ENCODE assay signal across 9 mouse cellular contexts in genomic region chr4:133013266-133013891, GRCm38 (mm10). TPM values are rescaled to one million over a fixed set of nuclear protein-coding genes. Genes with fewer than 3 reads are reported as not detected.
DNase-seq lines count a peak whose midpoint lies in the region; ATAC-seq and TF ChIP-seq lines count a peak whose summit lies in the region.
"Had no signal": no experiment of that assay in that cellular context is flagged by ENCODE, and none has a peak within 500 bp of the region (broad histone marks: within the 10 kb centered on the region; RNA-seq: fewer than 3 reads in every experiment).

No protein-coding gene starts in this region.

- WGBS in intestine, embryonic 14.5 days: 7% methylated on average over 16 of the region's 18 CpGs

- H3K9ac ChIP-seq in intestine, embryonic 14.5 days (ENCODE audit: low read length): peak overlapping the region; percentile 94

- H3K4me3 ChIP-seq in left cerebral cortex, adult 2 months: peak overlapping the region; percentile 99
- peak overlapping the region; percentile 96 for H3K4me3 ChIP-seq in intestine, embryonic 14.5 days (ENCODE audit: low read depth, low read length)

- H3K36me3 ChIP-seq in intestine, embryonic 14.5 days (ENCODE audit: control insufficient read depth, insufficient read depth, low read length): no peaks in the 10 kb centered on the region

- H3K27me3 ChIP-seq in intestine, embryonic 14.5 days (replicated peaks; ENCODE audit: control insufficient read depth, insufficient read depth, low read length): peaks cover 11% of the 10 kb centered on the region

- peak overlapping the region; percentile 92 for H3K27ac ChIP-seq in left cerebral cortex, adult 2 months
- H3K27ac ChIP-seq in intestine, embryonic 14.5 days (ENCODE audit: low read depth): peak overlapping the region; percentile 95
- H3K27ac ChIP-seq: macrophage had no signal

- H3K9me3 ChIP-seq in intestine, embryonic 14.5 days (ENCODE audit: control insufficient read depth, low read length): no peaks in the 10 kb centered on the region

- peak in 1 of 2 experiments; percentile 63 for DNase-seq in left cerebral cortex, adult 2 months (ENCODE audit: extremely low spot score in 1 of 2, low spot score in 2 of 2)
- DNase-seq in left cerebral cortex, adult 11 months (ENCODE audit: low spot score): no peak
- DNase-seq in cerebellum, postnatal 10 days: peak; percentile 69 to 76
- peak; percentile 56 to 81 for DNase-seq in gastrocnemius, postnatal 4 days (ENCODE audit: low spot score in 2 of 2)
- DNase-seq in intestine, embryonic 14.5 days (ENCODE audit: low spot score): no peak
- peak; percentile 42 for DNase-seq in liver
- DNase-seq in neural tube, embryonic 10.5 days (ENCODE audit: extremely low spot score, low spot score): peak; percentile 64
- DNase-seq in thymus, postnatal 10 days (ENCODE audit: low spot score in 2 of 2): peak; percentile 30 to 32

- ATAC-seq in intestine, embryonic 14.5 days (replicated peaks; ENCODE audit: low FRiP score, low TSS enrichment, low read depth): no peak

- intact Hi-C loops in left cerebral cortex, adult 2 months (cut with DNase I): loop anchor here (5.0 kb wide), 1 partner anchor 119 kb away; the partner anchor contains the start of gene Wasf2

- H3K4me1 ChIP-seq in intestine, embryonic 14.5 days (replicated peaks; ENCODE audit: control insufficient read depth, insufficient read depth, low read length): peaks cover 55% of the 10 kb centered on the region

- peak overlapping the region; percentile 88 for H3K4me2 ChIP-seq in intestine, embryonic 14.5 days (ENCODE audit: low read length)

- TF ChIP-seq CTCF in left cerebral cortex, adult 2 months (IDR thresholded peaks at IDR 0.05): no peak

RNA-seq across cellular contexts. Expression of gene Ahdc1, which starts 2.3 kb away (rescaled TPM):
- 100 to 1,000 TPM; 108 to 132 TPM for total RNA-seq in left cerebral cortex, adult 2 months (2021)
- 100 to 1,000 TPM; 107 to 112 TPM for total RNA-seq in gastrocnemius, postnatal 4 days (2021)
- polyA plus RNA-seq in intestine, embryonic 14.5 days (2014; fragmentation: Nextera tagmentation; extraction: Ambion mirVana): 7.3 and 8.1 TPM in 2 replicates

RNA-seq across cellular contexts. Expression of gene Fgr, which starts 39.5 kb away (rescaled TPM):
- under 1 TPM; 0.23 TPM for total RNA-seq in left cerebral cortex, adult 2 months (2021)
- total RNA-seq in gastrocnemius, postnatal 4 days (2021): under 1 TPM; 0.47 to 0.78 TPM
- 0.62 and 0.99 TPM in 2 replicates for polyA plus RNA-seq in intestine, embryonic 14.5 days (2014; fragmentation: Nextera tagmentation; extraction: Ambion mirVana)

Comparison
In these comparisons a context has a peak if more than half of its experiments do, and no peak if none do; other contexts are left out.
1. DNase-seq: peak in cerebellum, postnatal 10 days (2 of 2), gastrocnemius, postnatal 4 days (2 of 2), liver (single experiment), neural tube, embryonic 10.5 days (single experiment) and thymus, postnatal 10 days (2 of 2); none in left cerebral cortex, adult 11 months (single experiment) and intestine, embryonic 14.5 days (single experiment).